Mouse (Mus musculus): ENCODE results near the gene Sirpa. TPM values are rescaled to one million over a fixed set of nuclear protein-coding genes. Genes with fewer than 3 reads are reported as not detected.

Gene Sirpa
- total RNA-seq, 2 experiments from 2014 or later, result 5.9 to 6.5 TPM

GRCm38 (mm10) chr2:129603536-129603935 lies 10.9 kb downstream of the Sirpa start:
- intact Hi-C loops (cut with DNase I), result no loop called here
- DNase-seq, result no peak

GRCm38 (mm10) chr2:129604032-129604431 lies 11.4 kb downstream of the Sirpa start:
- DNase-seq, result no peak
- intact Hi-C loops (cut with DNase I), result no loop called here

GRCm38 (mm10) chr2:129605816-129606215 lies 13.2 kb downstream of the Sirpa start:
- no peak for DNase-seq
- intact Hi-C loops (cut with DNase I), result no loop called here

- intact Hi-C loops (cut with DNase I), result no loop called here
- DNase-seq, result no peak
Observed at GRCm38 (mm10) chr2:129606269-129606668, 13.6 kb downstream of the Sirpa start.

- intact Hi-C loops (cut with DNase I), result no loop called here
- DNase-seq, result no peak
Observed at GRCm38 (mm10) chr2:129606899-129607298, 14.3 kb downstream of the Sirpa start.

- DNase-seq, result no peak
- intact Hi-C loops (cut with DNase I), result no loop called here
Observed at GRCm38 (mm10) chr2:129613971-129614370, 21.3 kb downstream of the Sirpa start.

GRCm38 (mm10) chr2:129614482-129615185 lies 22.0 kb downstream of the Sirpa start:
- intact Hi-C loops (cut with DNase I), result no loop called here
- no peak for DNase-seq

- intact Hi-C loops (cut with DNase I), result no loop called here
- peak in 1 of 2 experiments; percentile 8 for DNase-seq
Observed at GRCm38 (mm10) chr2:129620148-129620547, 27.5 kb downstream of the Sirpa start.

GRCm38 (mm10) chr2:129620881-129621280 lies 28.2 kb downstream of the Sirpa start:
- no peak for DNase-seq
- intact Hi-C loops (cut with DNase I), result no loop called here

- DNase-seq, result no peak
- intact Hi-C loops (cut with DNase I), result no loop called here
Observed at GRCm38 (mm10) chr2:129621654-129622490, 29.2 kb downstream of the Sirpa start.

- intact Hi-C loops (cut with DNase I), result no loop called here
- no peak for DNase-seq
Observed at GRCm38 (mm10) chr2:129622918-129623317, 30.3 kb downstream of the Sirpa start.

- no peak for DNase-seq
- intact Hi-C loops (cut with DNase I), result no loop called here
Observed at GRCm38 (mm10) chr2:129623771-129624170, 31.1 kb downstream of the Sirpa start.

GRCm38 (mm10) chr2:129624246-129624918 lies 31.7 kb downstream of the Sirpa start:
- peak in 1 of 2 experiments; percentile 12 for DNase-seq
- intact Hi-C loops (cut with DNase I), result no loop called here

GRCm38 (mm10) chr2:129624956-129625355 lies 32.3 kb downstream of the Sirpa start:
- DNase-seq, result peak in 1 of 2 experiments; percentile 15
- intact Hi-C loops (cut with DNase I), result no loop called here

GRCm38 (mm10) chr2:129625845-129626244 lies 33.2 kb downstream of the Sirpa start:
- intact Hi-C loops (cut with DNase I), result no loop called here
- DNase-seq, result no peak

- no peak for DNase-seq
- intact Hi-C loops (cut with DNase I), result no loop called here
Observed at GRCm38 (mm10) chr2:129626621-129627061, 34.0 kb downstream of the Sirpa start.

- no peak for DNase-seq
- intact Hi-C loops (cut with DNase I), result no loop called here
Observed at GRCm38 (mm10) chr2:129627133-129627532, 34.5 kb downstream of the Sirpa start.

GRCm38 (mm10) chr2:129627811-129628210 lies 35.2 kb downstream of the Sirpa start:
- intact Hi-C loops (cut with DNase I), result no loop called here
- DNase-seq, result no peak

- intact Hi-C loops (cut with DNase I), result no loop called here
- DNase-seq, result no peak
Observed at GRCm38 (mm10) chr2:129628456-129629185, 36.0 kb downstream of the Sirpa start.

GRCm38 (mm10) chr2:129629786-129630531 lies 37.3 kb downstream of the Sirpa start:
- DNase-seq, result no peak
- intact Hi-C loops (cut with DNase I), result no loop called here
